Mouse (Mus musculus) midbrain, embryonic 12.5 days (tissue): Measurements from ENCODE around the gene Fndc3a. TPM values are rescaled to one million over a fixed set of nuclear protein-coding genes. Genes with fewer than 3 reads are reported as not detected.

Experiments
- polyA plus RNA-seq: library from polyadenylated mRNA; unstranded; fragments of >200 nt; fragmentation: Nextera tagmentation; extraction: Ambion mirVana; gene quantifications from 2 replicates; pipeline ENCODE4 v1.2.1, GENCODE M21; 2016

The Fndc3a gene
- polyA plus RNA-seq, 1 experiment from 2014 or later = 43.5 TPM

Other genes with a start within 250 kb of the Fndc3a start
- gene Gm9195, start 218.2 kb downstream of the Fndc3a start, polyA plus RNA-seq = not detected in 2 replicates